Mouse (Mus musculus): ENCODE data around the gene Dclk3.

- peak; percentile 36; the same call in 1 of the 2 replicates for TF ChIP-seq CTCF (IDR thresholded peaks at IDR 0.05; ENCODE audit: borderline replicate concordance, extremely low read depth, insufficient read depth, insufficient read length)
- TF ChIP-seq POLR2A (IDR thresholded peaks at IDR 0.05; ENCODE audit: borderline replicate concordance, extremely low read depth, insufficient read depth, insufficient read length, poor library complexity, severe bottlenecking): no peak
These were observed 10.9 kb upstream of the Dclk3 start for GRCm38 (mm10) chr9:111427891-111428555.

Data from brain, embryonic 14.5 days (tissue).